Mouse (Mus musculus) embryo, embryonic 11.5 days (tissue): ENCODE data around the gene Zfp65.
"Not testable (repeated sequence)": the region's sequence is repeated elsewhere in the genome, so short reads cannot be mapped to it uniquely, and the experiment has no call there.

ENCODE experiments used
- DNase-seq: peaks from one replicate; pipeline ENCODE4 v3.0.0-alpha.2; 2012; ENCODE audit warnings: low read depth, low spot score

Zfp65 gene

DNA sequence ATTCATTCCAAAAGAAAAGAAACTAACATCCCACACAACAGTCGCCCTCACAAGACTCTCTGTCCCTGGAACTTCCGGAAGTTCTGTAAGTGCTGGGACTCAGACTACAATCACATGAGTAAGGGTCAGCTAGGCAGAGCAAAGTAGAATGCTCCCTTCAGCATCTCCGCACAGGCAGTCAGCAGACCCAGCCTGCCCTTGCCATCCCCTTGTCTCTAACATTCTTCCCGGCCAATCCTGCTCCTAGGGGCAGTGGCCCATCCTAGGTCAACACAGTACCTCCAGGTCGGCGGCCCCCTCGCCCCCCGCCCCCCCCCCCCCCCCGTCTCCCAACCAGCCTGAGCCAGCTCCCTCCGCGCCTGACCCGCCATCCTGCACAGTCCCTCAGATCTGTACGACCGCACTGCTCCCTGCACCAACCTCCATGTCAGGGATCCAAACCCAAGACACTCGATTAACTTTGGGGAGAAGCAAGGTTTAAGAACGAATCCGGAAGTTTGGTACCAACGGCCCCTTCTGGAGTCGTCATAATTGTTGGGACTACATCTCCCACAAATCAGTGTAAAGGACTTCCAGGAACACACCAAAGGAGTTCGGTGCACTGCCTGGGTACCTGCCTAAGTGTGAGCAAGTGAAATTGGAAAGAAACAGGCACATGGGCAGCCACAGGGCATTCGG lies at the start of gene Zfp65:
TSS of gene Zfp65 (minus strand) at position 533 of the 678 bp plus-strand sequence.
- DNase-seq, result peak; percentile 29

DNA sequence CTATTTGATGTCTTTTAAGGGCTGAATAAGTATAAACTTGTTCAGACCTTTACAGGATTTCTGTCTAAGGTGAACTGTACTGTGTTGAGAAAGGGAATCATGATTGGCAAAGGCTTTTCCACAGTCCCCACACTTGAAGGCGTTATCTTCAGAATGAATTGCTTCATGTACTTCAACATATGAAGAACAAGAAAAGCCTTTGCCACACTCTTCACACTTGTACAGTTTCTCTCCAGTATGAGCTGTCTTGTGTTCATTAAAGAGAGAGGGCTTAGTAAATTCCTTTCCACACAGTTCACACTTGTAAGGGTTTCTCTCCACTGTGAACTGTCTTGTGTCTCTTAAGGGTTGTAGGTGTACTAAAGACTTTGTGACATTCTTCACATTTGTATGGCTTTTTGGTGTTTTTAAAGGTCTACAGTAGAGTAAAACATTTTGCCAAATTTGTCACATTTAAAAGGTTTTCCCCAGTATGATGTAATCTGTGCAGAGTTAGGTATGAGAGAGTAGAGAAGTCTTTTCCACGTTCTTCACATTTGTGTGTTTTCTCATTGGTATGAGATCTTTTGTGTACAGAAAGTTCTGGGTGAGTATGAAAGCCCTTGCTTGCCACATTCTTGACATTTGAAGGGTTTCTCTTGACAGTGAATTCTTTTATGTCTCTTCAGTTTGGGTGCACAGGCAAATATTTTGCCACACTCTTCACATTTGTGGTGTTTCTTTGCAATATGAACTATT lies 34.2 kb upstream of the Zfp65 start:
- DNase-seq, result no peak

- DNase-seq, result no peak
These were observed 31.0 kb upstream of the Zfp65 start for GRCm38 (mm10) chr13:67759966-67760365.

DNA sequence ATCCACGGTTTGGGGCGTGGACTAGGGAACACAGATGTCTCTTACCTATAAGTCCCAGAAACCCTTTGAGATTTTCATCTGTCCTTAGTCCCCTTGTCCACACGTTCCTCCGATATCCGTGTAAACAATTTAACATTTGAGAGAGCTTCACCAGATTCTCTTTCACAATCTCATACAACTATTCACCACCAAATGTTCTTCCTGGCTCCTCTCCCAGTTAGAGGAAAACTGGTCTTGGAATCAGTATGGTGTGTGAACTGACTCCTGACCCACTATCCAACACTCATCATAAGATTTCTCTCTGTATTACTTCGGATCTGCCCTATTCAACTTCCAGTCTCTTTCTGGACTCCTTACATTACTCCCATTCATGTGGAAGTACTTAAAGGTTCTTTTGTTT lies 26.8 kb upstream of the Zfp65 start:
- no peak for DNase-seq

DNA sequence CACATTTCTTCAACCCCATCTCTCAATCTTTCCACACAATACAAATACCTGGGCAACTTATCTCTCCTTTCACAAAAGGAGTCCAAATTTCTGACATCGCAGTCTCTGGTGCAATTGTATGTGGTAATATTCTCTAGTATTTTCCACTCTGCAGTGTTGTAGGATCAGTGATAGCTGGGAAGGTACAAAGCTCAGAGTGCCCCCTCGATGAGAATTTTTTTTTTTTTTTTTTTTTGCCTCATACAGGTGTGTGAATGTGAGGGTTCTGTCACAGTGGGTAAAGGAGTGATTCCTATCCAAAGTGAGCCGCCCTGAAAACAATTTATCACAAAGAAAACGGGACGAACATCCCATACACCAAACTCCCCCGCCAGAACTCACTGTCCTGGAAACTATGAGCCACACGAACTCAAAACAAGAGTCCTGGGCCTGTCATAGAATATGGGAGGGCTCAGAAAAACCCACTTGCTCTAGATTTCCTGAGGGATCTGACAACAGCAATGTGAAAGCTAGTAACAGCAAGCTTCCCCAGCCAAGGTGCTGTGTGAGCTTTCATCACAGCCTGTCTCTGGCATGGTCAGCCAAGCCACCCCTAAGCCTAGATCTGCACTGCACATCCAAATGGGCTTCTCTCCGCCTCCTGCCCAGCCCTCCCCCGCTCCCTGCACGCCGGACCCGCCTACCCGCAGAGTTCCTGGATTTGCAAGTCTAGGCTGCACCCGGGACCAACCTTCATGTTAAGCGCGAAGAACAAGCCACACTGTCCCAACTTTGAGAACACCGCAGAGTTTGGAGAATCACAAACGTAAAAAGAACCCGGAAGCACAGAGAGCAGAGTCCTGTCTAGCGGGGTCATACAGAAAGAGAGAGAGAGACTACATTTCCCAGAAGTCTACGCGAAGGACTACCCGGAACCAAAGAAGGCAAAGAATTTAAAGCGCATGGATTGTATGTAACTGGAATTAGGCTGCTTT lies 25.6 kb upstream of the Zfp65 start, which contains the start of gene Zfp85:
TSS of gene Zfp85 (minus strand) at position 896 of the 974 bp plus-strand sequence.
- peak; percentile 40 for DNase-seq

- DNase-seq, result no peak
These were observed 14.9 kb upstream of the Zfp65 start for GRCm38 (mm10) chr13:67743896-67744295.

- DNase-seq, result no peak
These were observed 14.0 kb upstream of the Zfp65 start for GRCm38 (mm10) chr13:67742941-67743340.

GRCm38 (mm10) chr13:67734391-67734790 lies 5.4 kb upstream of the Zfp65 start:
- not testable (repeated sequence) for DNase-seq

DNA sequence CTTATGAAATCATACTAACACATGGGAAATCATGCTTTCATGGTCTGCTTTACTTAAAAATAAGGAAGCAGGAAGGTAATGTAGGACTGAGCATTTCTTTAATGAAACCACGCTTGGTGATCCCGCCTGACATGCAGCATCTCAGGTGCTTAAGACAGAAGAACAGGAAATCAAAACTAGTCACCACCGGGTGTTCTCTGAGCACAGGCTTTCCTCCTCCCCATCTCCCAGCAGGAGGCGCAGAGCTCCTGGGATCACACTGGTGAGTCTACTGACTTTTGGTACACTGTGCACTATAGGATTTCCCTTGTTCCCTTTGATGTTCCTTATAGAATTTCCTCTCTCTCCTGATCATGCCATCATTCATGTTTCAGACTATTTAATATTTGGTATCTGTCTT lies 468 bp upstream of the Zfp65 start:
- DNase-seq, result not testable (repeated sequence)

DNA sequence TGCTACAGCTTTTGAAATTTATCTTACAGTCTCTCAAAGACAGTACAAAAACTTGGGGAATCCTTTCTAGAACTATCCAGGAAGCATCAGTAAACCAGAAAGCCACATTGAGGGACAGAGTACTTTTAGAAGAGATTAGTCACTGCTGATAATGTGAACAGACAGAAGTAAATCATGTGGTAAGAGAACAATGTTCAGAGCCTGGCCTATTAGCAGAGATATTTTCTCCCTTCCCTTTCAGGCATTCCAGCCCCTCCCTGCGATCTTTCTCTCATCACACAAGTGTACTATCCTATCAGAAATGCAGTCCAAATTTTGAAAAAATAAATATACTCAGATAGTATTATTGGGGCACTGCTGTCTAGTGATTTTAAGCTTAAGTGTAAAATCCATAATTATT lies 867 bp downstream of the Zfp65 start:
- no peak for DNase-seq

DNA sequence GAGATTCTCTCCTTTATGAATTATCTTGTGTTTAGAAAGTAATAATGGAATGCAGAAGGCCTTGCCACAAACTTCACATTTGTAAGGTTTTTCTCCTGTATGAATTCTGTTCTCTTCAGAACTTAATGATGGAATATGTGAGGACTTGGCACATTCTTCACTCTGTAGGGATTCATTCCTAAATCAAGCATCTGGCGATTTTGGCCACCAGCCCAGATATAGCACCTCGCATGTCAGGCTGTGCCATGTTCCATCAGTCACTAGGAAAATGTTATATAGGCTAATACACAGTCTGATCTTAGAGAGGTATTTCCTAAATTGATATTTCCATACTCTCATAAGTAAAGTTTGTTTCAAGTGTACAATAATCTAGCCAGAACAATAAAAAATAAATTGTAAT lies 3.6 kb downstream of the Zfp65 start:
- DNase-seq, result not testable (repeated sequence)

DNA sequence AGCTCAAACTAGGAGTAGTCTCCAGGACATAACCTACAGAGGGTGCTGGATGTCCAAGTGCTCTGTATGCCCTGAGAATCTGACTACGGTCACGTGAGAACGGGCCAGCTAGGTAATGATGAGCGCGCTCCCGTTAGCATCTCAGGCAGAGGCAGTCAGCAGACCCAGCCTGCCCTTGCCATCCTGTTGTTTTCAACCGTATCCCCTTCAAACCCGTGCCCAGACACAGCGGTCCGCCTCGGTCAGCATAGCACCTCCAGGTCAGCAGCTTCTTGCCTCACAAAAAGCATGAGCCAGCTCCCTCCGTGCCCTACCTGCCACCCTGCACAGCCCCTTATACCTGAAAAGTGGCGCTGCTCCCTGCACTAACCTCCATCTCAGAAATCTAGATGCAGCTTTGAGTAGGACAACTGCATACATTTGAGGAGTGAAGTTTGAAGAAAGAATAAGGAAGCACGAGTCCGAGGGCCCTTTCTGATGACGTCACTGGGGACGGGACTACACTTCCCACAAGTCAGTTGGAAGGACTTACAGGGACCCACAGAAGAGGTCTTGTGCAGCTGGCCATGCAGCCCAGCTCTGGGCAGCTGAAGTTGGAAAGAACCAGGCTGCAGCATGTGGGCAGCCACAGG lies 5.0 kb downstream of the Zfp65 start:
- peak; percentile 80 for DNase-seq

DNA sequence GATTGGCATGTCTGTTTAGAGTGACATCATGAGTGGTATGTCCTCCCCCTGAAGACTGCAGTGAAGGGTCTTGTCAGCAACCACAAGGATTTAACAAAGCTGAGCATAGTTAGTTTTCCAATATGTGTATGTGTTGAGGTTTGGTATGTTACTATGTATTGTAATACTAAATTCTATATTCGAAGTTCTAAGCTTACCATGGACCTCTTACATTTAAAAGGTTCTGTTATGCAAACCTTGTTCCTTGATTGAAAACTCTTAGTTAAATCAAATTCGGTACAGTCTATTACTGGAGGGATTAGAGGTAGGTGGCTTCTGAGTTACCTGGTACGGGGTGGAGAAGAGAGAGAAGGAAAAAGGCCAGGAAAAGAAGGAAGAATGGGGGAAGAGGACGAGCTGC lies 42.0 kb downstream of the Zfp65 start, which contains the start of gene Zfp738:
TSS of gene Zfp738 (minus strand) at position 101 of the 400 bp plus-strand sequence.
- no peak for DNase-seq

GRCm38 (mm10) chr13:67683841-67684240 lies 45.1 kb downstream of the Zfp65 start:
- not testable (repeated sequence) for DNase-seq

GRCm38 (mm10) chr13:67682959-67683735 lies 45.8 kb downstream of the Zfp65 start:
- peak; percentile 75 for DNase-seq

- no peak for DNase-seq
These were observed 54.1 kb downstream of the Zfp65 start for GRCm38 (mm10) chr13:67674902-67675301.
